Mouse (Mus musculus) kidney, embryonic 14.5 days (tissue): ENCODE results near the gene Copg1. TPM values are rescaled to one million over a fixed set of nuclear protein-coding genes. Genes with fewer than 3 reads are reported as not detected.

ENCODE experiments used
- ATAC-seq: fragments of 200-750 bp; cut with Nextera tagmentation; 2 replicates; pipeline ENCODE4 v1.8.0; 2017; ENCODE audit warnings: moderate number of reproducible peaks, mild to moderate bottlenecking, moderate TSS enrichment, moderate library complexity; ENCODE audit not compliant: low FRiP score, low TSS enrichment
- H3K27ac ChIP-seq: fragments of 300-500 bp; sonication (generic); 2 replicates; pipeline ENCODE4 v1.5.1; 2014; ENCODE audit warnings: low read depth, mild to moderate bottlenecking, low read length, moderate library complexity, mixed read lengths
- H3K27me3 ChIP-seq: fragments of 300-500 bp; sonication (generic); 2 replicates; pipeline ENCODE4 v1.6.1; 2014; ENCODE audit warnings: mild to moderate bottlenecking, low read length; ENCODE audit not compliant: control insufficient read depth, insufficient read depth
- H3K36me3 ChIP-seq: fragments of 300-500 bp; sonication (generic); 2 replicates; pipeline ENCODE4 v1.6.1; 2014; ENCODE audit warnings: low read length, mixed read lengths; ENCODE audit not compliant: control insufficient read depth, insufficient read depth
- H3K4me1 ChIP-seq: fragments of 300-500 bp; sonication (generic); 2 replicates; pipeline ENCODE4 v1.6.1; 2014; ENCODE audit warnings: low read length, mixed read lengths; ENCODE audit not compliant: control insufficient read depth, insufficient read depth
- H3K4me2 ChIP-seq: fragments of 300-500 bp; sonication (generic); replicated peaks from 2 replicates; pipeline ENCODE4 v1.6.1; 2014; ENCODE audit warnings: low read depth, mild to moderate bottlenecking, low read length
- H3K4me3 ChIP-seq: fragments of 300-500 bp; sonication (generic); 2 replicates; pipeline ENCODE4 v1.5.1; 2014; ENCODE audit warnings: mild to moderate bottlenecking, low read length
- H3K9ac ChIP-seq: fragments of 300-500 bp; sonication (generic); 2 replicates; pipeline ENCODE4 v1.6.1; 2014; ENCODE audit warnings: low read depth, mild to moderate bottlenecking, low read length, moderate library complexity
- H3K9me3 ChIP-seq: fragments of 300-500 bp; sonication (generic); 2 replicates; pipeline ENCODE4 v1.6.1; 2016; ENCODE audit warnings: low read length; ENCODE audit not compliant: control insufficient read depth
- WGBS: fragments of 180-500 bp; shearing (Covaris S2); extraction: QIAGEN DNeasy Blood & Tissue Kit; methylation state at CpG from one replicate; pipeline ENCODE4 v1.1.7; 2014; 5-methylcytosine and 5-hydroxymethylcytosine counted together
- polyA plus RNA-seq: library from polyadenylated mRNA; unstranded; fragments of >200 nt; fragmentation: Nextera tagmentation; extraction: Ambion mirVana; gene quantifications from 2 replicates; pipeline ENCODE4 v1.2.1, GENCODE M21; 2014

The Copg1 gene
- polyA plus RNA-seq, 1 experiment from 2014 or later, result 156 TPM

DNA sequence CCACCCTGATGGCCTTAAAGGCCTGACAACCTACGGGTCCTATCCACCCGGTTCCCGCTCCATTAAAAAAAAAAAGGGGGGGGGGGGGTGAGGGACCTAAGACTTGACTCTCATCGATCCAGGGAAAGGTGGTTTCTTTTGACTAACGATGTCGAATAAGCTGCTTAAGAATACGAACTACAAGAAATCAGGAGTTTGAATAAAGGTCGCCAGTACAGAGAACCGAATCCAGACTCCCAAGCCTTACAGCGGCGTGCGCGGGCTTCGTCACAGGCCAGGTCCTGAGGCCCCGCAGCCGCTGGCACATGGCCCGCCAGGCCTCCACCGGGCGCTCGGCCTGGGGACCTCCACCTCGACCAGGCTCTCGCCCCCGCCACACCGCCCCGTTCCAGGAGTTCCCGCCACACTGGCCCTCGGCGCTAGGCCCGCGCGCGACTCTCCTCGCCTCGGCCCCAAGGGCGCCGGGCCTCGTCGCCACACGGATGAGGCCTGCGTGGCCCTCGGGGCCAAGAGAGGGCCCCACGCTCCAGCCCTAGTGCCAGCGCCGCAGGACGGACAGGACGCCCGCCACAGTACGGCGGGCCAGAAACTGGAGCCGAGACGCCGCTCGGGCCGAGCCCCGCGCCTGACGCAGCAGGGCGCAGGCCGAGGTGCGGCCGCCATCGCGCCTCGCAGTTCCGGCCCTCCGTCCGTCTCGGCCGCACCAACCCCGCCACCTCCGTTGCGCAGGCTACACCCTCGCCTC is 37.3 kb upstream of the Copg1 start:
- ATAC-seq, result peak; percentile 71; the same call in 1 of the 2 replicates
- under 1% methylated on average over 63 of the region's 73 CpGs for WGBS
- H3K9me3 ChIP-seq, result no peaks in the 10 kb centered on the region

DNA sequence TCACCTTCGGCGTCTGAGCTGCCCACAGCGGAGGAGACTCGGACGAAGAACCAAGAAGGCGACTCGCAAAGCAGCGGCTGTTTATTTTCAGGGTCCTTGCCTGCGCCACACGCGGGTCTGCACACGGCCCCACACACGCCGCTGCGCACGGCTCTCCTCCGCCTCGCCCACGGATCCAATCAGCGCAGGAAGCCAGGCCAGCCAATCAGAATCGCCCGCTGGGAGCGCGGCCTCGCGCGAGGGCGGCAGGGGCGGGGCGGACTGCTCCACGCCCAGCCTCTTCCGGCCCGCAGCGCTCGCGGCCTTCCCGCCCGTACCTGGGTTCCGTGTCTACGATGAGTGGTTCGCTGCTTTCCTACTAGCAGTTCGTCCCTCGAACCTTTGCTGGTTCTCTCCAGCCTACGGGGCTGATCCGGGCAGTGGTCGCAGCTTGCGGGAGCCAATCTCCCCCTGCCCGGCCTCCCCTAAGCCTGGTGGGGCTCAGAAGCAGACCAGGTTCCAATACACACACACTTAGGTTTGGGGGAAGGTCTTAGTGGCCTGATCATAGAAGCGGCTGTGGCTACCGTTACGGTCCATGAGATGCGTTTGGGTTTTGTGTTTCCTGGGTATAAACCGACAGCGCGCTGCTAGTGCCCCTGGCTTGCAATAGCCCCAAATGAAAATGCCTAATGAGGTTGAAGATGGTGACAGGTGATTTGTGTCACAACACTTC is 36.6 kb upstream of the Copg1 start, which contains the start of gene Cnbp:
Gene Cnbp, minus strand, starts transcription at position 207 of the 715 bp plus-strand sequence.
- WGBS, result under 1% methylated on average over 54 of the region's 55 CpGs

More for the DNA sequence above, 37.3 kb upstream of the Copg1 start:
- peaks cover 12% of the 10 kb centered on the region for H3K4me1 ChIP-seq
- peak overlapping the region; percentile 90 for H3K27ac ChIP-seq
- peak overlapping the region; percentile 77 for H3K4me2 ChIP-seq
- peak overlapping the region; percentile 99 for H3K9ac ChIP-seq
- H3K36me3 ChIP-seq, result peaks cover 31% of the 10 kb centered on the region
- H3K4me3 ChIP-seq, result peak overlapping the region; percentile 100
- H3K27me3 ChIP-seq, result no peaks in the 10 kb centered on the region

DNA sequence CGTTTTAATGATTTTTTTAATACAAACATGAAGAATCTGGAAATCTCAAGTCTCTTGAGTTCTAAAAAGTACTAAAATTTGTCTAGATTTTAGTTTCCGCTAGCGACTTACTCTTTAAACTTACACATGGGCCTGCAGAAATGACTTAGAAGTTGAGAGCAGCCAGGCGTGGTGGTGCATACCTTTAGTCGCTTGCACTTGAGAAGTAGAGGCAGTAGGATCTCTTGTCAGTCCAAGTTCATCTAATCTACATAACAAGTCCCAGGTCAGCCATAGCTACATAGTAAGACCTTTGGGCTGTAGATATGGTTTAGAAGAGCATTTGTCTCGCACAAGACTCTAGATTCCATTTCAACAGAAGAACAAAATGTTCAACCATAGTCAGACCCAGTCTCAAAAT is 35.7 kb upstream of the Copg1 start:
- Histone ChIP-seq H3K9ac (no peak overlapping the region), H3K36me3 (peaks cover 21% of the 10 kb centered on the region), H3K4me2 (peak overlapping the region; percentile 72; the same call in 1 of the 2 replicates), H3K4me3 (no peak overlapping the region), H3K27ac (no peak overlapping the region), H3K9me3 (no peaks in the 10 kb centered on the region), H3K27me3 (no peaks in the 10 kb centered on the region), H3K4me1 (peaks cover 12% of the 10 kb centered on the region)
- no peak for ATAC-seq
- 78% methylated on average over 6 of the region's 6 CpGs for WGBS

More for the DNA sequence above, 36.6 kb upstream of the Copg1 start, which contains the start of gene Cnbp:
- Histone ChIP-seq H3K36me3 (peaks cover 25% of the 10 kb centered on the region), H3K27me3 (no peaks in the 10 kb centered on the region), H3K9me3 (no peaks in the 10 kb centered on the region), H3K4me3 (peak within 1 kb of the TSS; percentile 100), H3K27ac (peak within 1 kb of the TSS; percentile 94), H3K4me2 (peak within 1 kb of the TSS; percentile 77), H3K4me1 (peaks cover 12% of the 10 kb centered on the region), H3K9ac (peak within 1 kb of the TSS; percentile 99)
- ATAC-seq, result peak; percentile 99

DNA sequence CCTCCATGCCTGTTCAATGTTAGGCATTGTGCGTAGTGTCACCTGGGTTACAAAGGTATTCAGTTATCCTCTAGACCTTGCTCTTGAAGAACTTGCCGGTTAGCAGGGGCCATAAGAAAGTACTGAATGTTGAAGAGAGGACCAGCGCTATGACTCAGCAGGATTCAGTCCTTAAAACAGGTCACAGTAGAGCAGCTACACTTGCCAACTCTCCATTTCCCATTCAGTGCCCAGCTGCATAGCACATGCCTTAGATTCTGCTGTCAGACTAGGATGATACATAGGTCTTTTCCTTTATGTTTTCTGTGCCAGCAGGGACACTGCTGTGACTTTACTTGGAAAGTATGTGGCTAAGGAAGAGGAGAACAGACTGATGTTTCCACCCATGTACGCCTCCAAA is 34.2 kb upstream of the Copg1 start:
- Histone ChIP-seq H3K27me3 (no peaks in the 10 kb centered on the region), H3K27ac (no peak overlapping the region), H3K36me3 (peaks cover 6% of the 10 kb centered on the region), H3K9ac (no peak overlapping the region), H3K4me1 (peaks cover 6% of the 10 kb centered on the region), H3K4me2 (no peak overlapping the region), H3K4me3 (no peak overlapping the region), H3K9me3 (no peaks in the 10 kb centered on the region)
- no peak for ATAC-seq
- 85% methylated on average over 4 of the region's 4 CpGs for WGBS

DNA sequence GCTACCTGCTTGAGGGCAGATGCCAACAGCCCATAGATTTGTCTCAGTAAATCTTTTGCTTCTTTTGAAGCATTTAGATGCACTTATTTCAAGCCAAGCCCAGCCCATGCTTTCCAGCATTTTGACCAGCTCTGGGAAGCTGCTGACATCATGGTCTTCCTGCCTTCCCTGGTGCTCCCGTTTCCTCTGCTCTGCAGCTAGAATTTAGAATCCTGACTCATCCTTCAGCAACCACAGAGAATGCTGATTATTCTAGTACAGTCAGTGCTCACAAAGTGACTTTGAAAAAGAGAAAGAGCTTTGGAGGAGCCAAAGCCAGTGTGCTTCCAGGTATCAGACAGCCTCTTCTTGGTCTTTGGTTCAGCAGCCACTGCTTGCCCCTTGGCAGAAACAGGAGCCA is 30.5 kb upstream of the Copg1 start:
- Histone ChIP-seq H3K4me2 (no peak overlapping the region), H3K27me3 (no peaks in the 10 kb centered on the region), H3K36me3 (no peaks in the 10 kb centered on the region), H3K4me3 (no peak overlapping the region), H3K27ac (no peak overlapping the region), H3K9ac (no peak overlapping the region), H3K4me1 (no peaks in the 10 kb centered on the region), H3K9me3 (no peaks in the 10 kb centered on the region)
- 47% methylated on average over 1 of the region's 1 CpGs for WGBS
- ATAC-seq, result no peak

DNA sequence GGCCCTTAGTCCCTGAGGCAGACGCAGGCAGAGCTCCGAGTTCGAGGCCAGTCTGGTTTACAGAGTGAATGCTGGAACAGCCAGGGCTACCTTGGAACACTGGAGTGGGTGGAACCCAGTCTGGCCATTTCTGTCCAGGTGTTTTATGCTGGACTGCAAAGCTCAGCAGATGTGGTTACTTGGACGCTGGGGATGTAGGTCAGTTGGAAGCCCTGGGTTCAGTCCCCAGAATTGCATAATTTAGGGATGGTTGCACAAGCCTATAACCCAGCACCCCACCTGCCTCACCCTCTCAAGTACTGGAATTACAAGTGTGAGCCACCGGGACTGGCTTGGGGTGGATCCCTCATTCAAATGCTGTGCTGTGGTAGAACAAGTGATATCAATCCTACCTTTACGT is 21.4 kb upstream of the Copg1 start:
- no peak for ATAC-seq
- Histone ChIP-seq H3K9me3 (no peaks in the 10 kb centered on the region), H3K4me1 (no peaks in the 10 kb centered on the region), H3K9ac (no peak overlapping the region), H3K27ac (no peak overlapping the region), H3K36me3 (no peaks in the 10 kb centered on the region), H3K27me3 (no peaks in the 10 kb centered on the region), H3K4me2 (no peak overlapping the region), H3K4me3 (no peak overlapping the region)
- 79% methylated on average over 6 of the region's 6 CpGs for WGBS

DNA sequence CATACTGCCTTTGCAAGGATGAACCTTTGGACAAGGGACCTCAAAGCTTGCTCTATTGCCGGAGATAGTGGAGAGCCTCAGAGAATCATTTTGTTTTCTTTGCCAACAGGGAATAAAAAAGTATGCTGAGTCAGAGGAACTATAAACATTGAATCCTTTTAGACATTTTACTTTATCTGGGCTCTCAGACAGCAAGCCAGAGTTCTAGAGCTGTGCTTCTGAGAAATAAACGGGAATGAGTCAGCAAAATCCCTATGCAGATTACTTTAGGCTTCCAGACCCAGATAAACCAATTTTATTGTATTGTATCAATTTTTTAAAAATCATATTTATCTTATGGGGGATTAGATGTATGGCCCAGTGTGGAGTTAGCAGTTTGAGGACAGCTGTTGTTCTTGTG is 20.4 kb upstream of the Copg1 start:
- WGBS, result 77% methylated on average over 2 of the region's 2 CpGs
- no peak for ATAC-seq
- Histone ChIP-seq H3K27me3 (no peaks in the 10 kb centered on the region), H3K27ac (no peak overlapping the region), H3K4me1 (no peaks in the 10 kb centered on the region), H3K36me3 (no peaks in the 10 kb centered on the region), H3K9me3 (no peaks in the 10 kb centered on the region), H3K9ac (no peak overlapping the region), H3K4me2 (no peak overlapping the region), H3K4me3 (no peak overlapping the region)

DNA sequence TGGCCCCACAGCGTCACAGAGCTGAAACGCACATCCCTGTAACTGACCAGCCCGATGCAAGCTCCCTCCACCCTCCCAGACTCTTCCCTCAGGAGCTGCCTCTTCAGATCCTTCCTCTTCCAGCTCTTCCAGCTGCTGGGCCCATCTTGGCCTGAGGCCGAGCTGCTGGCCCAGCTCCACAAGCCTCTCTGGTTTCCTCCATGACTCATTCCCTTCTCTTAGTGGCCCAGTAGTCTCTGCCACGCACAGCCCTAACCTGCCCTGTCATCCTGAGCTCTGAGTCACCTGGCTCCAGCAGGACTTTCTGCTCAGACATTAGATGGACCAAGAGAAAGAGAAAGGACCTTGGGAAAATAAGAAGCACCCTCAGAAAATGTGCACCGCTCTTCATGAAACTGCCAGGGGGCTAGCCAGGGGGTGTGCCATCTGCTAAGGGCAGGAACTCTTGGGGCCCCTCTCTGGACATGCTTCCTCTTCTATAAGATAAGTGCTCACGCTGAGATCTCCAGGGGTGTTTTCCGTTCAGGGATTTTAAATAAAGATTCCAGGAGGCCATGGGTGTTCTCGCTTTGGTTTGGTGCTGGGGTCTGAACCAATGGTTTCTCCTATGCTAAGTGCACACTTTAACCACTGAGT is 18.6 kb upstream of the Copg1 start:
- H3K4me1 ChIP-seq, result no peaks in the 10 kb centered on the region
- no peak overlapping the region for H3K27ac ChIP-seq
- no peaks in the 10 kb centered on the region for H3K36me3 ChIP-seq
- no peaks in the 10 kb centered on the region for H3K27me3 ChIP-seq
- no peak overlapping the region for H3K4me2 ChIP-seq
- H3K9ac ChIP-seq, result no peak overlapping the region
- no peak for ATAC-seq
- 77% methylated on average over 9 of the region's 9 CpGs for WGBS
- H3K4me3 ChIP-seq, result no peak overlapping the region
- no peaks in the 10 kb centered on the region for H3K9me3 ChIP-seq

DNA sequence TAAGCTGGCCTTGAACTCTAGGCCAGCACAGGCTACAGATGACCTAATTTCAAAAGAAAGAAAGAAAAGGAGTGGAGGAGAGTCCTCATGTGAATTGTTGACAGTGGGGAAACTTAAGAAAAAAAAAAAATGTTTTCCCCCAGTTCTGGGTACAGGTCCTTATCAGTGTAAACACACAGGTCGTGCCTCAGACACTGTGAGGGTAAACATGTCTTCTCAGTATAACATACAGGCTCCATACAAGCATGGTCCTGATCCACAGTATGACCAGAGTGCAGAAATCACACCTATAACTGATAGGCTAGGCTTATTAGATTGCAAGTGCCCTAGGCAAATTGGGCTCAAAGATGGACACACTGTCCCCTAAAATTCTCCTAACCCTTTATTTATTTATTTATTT is 17.2 kb upstream of the Copg1 start:
- H3K27me3 ChIP-seq, result no peaks in the 10 kb centered on the region
- H3K4me2 ChIP-seq, result no peak overlapping the region
- ATAC-seq, result no peak
- no peaks in the 10 kb centered on the region for H3K36me3 ChIP-seq
- H3K4me1 ChIP-seq, result no peaks in the 10 kb centered on the region
- H3K4me3 ChIP-seq, result no peak overlapping the region
- H3K9ac ChIP-seq, result no peak overlapping the region
- no peak overlapping the region for H3K27ac ChIP-seq
- WGBS, result 72% methylated on average over 1 of the region's 1 CpGs
- no peaks in the 10 kb centered on the region for H3K9me3 ChIP-seq
